Mouse (Mus musculus) forebrain, embryonic 14.5 days (tissue): Measurements from ENCODE around the gene 2410002F23Rik. TPM values are rescaled to one million over a fixed set of nuclear protein-coding genes. Genes with fewer than 3 reads are reported as not detected.
A peak's percentile ranks its signal among the peaks of the same experiment; 100 is the strongest.
"Not testable (repeated sequence)": the region's sequence is repeated elsewhere in the genome, so short reads cannot be mapped to it uniquely, and the experiment has no call there.

Source experiments
- ATAC-seq: fragments of 200-750 bp; cut with Nextera tagmentation; 2 replicates; pipeline ENCODE4 v1.8.0; 2017; ENCODE audit warnings: mild to moderate bottlenecking, moderate library complexity
- DNase-seq: peaks from one replicate; pipeline ENCODE4 v3.0.0-alpha.2; 2015; ENCODE audit warnings: low spot score
- H3K27ac ChIP-seq: fragments of 300-500 bp; sonication (generic); 2 replicates; pipeline ENCODE4 v1.5.1; 2014; ENCODE audit warnings: low read depth, mild to moderate bottlenecking, control low read depth, low read length, moderate library complexity
- H3K27me3 ChIP-seq: fragments of 300-500 bp; sonication (generic); replicated peaks from 2 replicates; pipeline ENCODE4 v1.6.1; 2014; ENCODE audit warnings: low read length, control low read depth, mixed read lengths; ENCODE audit not compliant: control insufficient read depth, insufficient read depth
- H3K36me3 ChIP-seq: fragments of 300-500 bp; sonication (generic); 2 replicates; pipeline ENCODE4 v1.6.1; 2014; ENCODE audit warnings: low read length, control low read depth; ENCODE audit not compliant: control insufficient read depth, insufficient read depth
- H3K4me1 ChIP-seq: fragments of 300-500 bp; sonication (generic); 2 replicates; pipeline ENCODE4 v1.6.1; 2014; ENCODE audit warnings: antibody characterized with exemption, low read length, control low read depth; ENCODE audit not compliant: control insufficient read depth, insufficient read depth
- H3K4me2 ChIP-seq: fragments of 300-500 bp; sonication (generic); 2 replicates; pipeline ENCODE4 v1.6.1; 2014; ENCODE audit warnings: mild to moderate bottlenecking, control low read depth, low read length
- H3K4me3 ChIP-seq: fragments of 300-500 bp; sonication (generic); 2 replicates; pipeline ENCODE4 v1.5.1; 2014; ENCODE audit warnings: low read depth, low read length, control low read depth
- H3K9ac ChIP-seq: fragments of 300-500 bp; sonication (generic); 2 replicates; pipeline ENCODE4 v1.6.1; 2014; ENCODE audit warnings: mild to moderate bottlenecking, low read length, control low read depth, moderate library complexity
- H3K9me3 ChIP-seq: fragments of 300-500 bp; sonication (generic); replicated peaks from 2 replicates; pipeline ENCODE4 v1.6.1; 2016; ENCODE audit warnings: low read length, control low read depth, mixed read lengths; ENCODE audit not compliant: control insufficient read depth
- WGBS: fragments of 180-500 bp; shearing (Covaris S2); extraction: QIAGEN DNeasy Blood & Tissue Kit; methylation state at CpG from one replicate; pipeline ENCODE4 v1.1.7; 2014; 5-methylcytosine and 5-hydroxymethylcytosine counted together
- polyA plus RNA-seq: library from polyadenylated mRNA; unstranded; fragments of >200 nt; fragmentation: Nextera tagmentation; extraction: Ambion mirVana; gene quantifications from 2 replicates; pipeline ENCODE4 v1.2.1, GENCODE M21; 2014

Gene 2410002F23Rik
- polyA plus RNA-seq, 1 experiment from 2014 or later, result 162 TPM

DNA sequence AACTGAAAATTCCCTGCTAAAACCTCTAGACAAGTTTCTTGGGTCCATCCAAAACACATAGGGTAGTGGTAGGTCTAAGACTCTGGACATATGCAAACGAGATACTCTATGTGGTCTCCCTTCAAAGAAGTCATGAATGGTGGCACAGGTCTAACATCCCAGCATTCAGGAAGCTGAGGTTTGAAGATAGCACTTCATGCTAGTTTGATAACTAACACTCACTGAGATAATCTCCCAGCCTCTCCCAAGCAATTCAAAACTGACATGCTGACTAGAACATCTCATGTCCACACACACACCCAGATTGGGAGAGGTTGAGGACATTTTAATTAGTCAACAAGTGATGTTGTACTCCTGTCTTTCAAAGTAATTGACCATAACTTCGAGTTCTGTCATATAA is 6.6 kb upstream of the 2410002F23Rik start:
- ATAC-seq (no peak), DNase-seq (no peak)
- H3K9me3 ChIP-seq, result no peaks in the 10 kb centered on the region
- H3K4me2 ChIP-seq, result no peak overlapping the region
- no peaks in the 10 kb centered on the region for H3K4me1 ChIP-seq
- H3K27ac ChIP-seq, result no peak overlapping the region
- no peaks in the 10 kb centered on the region for H3K36me3 ChIP-seq
- 51% methylated on average over 2 of the region's 2 CpGs for WGBS
- no peaks in the 10 kb centered on the region for H3K27me3 ChIP-seq
- H3K9ac ChIP-seq, result no peak overlapping the region
- H3K4me3 ChIP-seq, result no peak overlapping the region

DNA sequence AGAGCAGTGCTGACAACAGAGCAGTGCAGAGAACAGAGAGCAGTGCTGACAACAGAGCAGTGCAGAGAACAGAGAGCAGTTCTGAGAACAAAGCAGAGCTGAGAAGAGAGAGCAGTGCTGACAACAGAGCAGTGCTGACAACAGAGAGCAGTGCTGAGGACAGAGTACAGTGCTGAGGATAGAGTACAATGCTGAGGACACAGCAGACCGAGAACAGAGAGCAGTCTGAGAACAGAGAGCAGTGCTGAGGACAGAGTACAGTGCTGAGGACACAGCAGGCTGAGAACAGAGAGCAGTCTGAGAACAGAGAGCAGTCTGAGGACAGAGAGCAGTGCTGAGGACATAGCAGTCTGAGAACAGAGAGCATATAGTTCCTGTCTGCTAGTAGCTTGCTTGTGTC is 5.8 kb upstream of the 2410002F23Rik start:
- WGBS, result 58% methylated on average over 1 of the region's 1 CpGs
- Histone ChIP-seq H3K9me3 (no peaks in the 10 kb centered on the region), H3K4me3 (no peak overlapping the region), H3K4me1 (peaks cover 4% of the 10 kb centered on the region), H3K36me3 (no peaks in the 10 kb centered on the region), H3K9ac (no peak overlapping the region), H3K4me2 (no peak overlapping the region), H3K27me3 (no peaks in the 10 kb centered on the region), H3K27ac (no peak overlapping the region)
- no peak for ATAC-seq
- no peak for DNase-seq

DNA sequence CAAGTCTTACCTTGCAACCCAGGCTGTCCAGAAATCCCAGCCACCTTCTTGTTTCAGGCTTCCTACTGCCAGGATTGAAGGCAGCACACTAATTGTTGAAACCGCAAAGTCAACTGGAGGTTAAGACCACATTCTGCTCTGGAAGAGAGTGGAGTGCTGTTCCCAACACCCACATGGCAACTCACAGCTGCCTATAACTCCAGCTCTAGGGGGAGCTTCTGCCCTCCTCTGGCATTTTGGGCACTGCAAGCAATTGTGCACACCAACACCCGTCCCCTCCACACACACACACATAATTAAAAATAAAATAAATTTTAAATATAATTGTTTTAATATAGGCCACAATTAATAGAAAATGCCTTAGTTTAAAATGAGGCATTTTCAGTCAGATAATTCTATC is 5.4 kb upstream of the 2410002F23Rik start:
- Histone ChIP-seq H3K27me3 (no peaks in the 10 kb centered on the region), H3K9me3 (no peaks in the 10 kb centered on the region), H3K9ac (no peak overlapping the region), H3K36me3 (no peaks in the 10 kb centered on the region), H3K4me2 (no peak overlapping the region), H3K27ac (no peak overlapping the region), H3K4me3 (no peak overlapping the region), H3K4me1 (peaks cover 4% of the 10 kb centered on the region)
- ATAC-seq (no peak), DNase-seq (no peak)
- WGBS, result 69% methylated on average over 2 of the region's 2 CpGs

DNA sequence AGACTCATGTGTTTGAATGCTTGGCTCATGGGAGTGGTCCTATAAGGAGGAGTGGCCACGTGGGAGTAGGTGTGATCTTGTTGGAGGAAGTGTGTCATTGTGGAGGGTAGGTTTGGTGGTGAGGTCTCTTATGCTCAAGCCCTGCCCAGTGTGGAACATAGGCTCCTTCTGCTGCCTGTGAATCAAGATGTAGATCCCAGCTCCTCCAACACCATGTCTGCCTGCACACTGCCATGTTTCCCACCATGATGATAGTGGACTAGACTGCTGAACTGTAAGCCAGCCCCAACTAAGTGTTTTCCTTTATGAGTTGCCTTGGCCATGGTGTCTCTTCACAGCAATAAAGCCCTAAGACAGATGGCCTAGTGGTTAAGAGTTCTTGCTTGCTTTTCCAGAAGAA is 2.4 kb upstream of the 2410002F23Rik start:
- DNase-seq (no peak), ATAC-seq (no peak)
- Histone ChIP-seq H3K9ac (no peak overlapping the region), H3K4me3 (no peak overlapping the region), H3K4me2 (no peak overlapping the region), H3K27me3 (no peaks in the 10 kb centered on the region), H3K9me3 (no peaks in the 10 kb centered on the region), H3K27ac (no peak overlapping the region), H3K36me3 (peaks cover 14% of the 10 kb centered on the region), H3K4me1 (peaks cover 10% of the 10 kb centered on the region)
- 44% methylated on average over 1 of the region's 1 CpGs for WGBS

DNA sequence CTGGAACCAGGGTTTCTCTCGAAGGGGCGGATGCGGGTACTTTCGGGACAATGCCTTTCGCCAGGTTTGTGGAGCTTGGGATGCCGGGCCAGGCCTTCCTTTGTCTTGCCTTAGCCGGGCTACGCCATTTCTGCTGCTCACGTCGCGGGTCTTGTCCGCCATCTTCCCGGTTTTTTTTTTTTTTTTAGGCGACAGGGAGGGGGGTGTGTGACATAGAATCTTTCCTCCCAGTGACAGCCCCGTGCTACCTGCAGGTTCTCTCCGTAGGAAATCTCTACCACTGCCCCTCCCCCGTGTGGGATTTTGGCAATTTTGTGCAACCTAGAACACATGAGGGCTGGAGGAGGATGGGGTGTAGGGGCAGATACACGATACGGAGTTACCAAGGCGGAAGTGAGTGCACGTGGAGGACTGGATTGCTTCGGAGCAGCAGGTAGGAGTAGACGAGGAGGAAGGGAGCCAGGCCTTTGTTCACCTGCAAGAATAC is 505 bp downstream of the 2410002F23Rik start:
- ATAC-seq (peak; percentile 50), DNase-seq (peak; percentile 77)
- under 1% methylated on average over 23 of the region's 23 CpGs for WGBS
- Histone ChIP-seq H3K9me3 (no peaks in the 10 kb centered on the region), H3K27me3 (no peaks in the 10 kb centered on the region), H3K4me1 (peaks cover 10% of the 10 kb centered on the region), H3K36me3 (peaks cover 41% of the 10 kb centered on the region), H3K9ac (peak overlapping the region; percentile 96), H3K4me3 (peak overlapping the region; percentile 85), H3K4me2 (peak overlapping the region; percentile 84), H3K27ac (peak overlapping the region; percentile 91)

DNA sequence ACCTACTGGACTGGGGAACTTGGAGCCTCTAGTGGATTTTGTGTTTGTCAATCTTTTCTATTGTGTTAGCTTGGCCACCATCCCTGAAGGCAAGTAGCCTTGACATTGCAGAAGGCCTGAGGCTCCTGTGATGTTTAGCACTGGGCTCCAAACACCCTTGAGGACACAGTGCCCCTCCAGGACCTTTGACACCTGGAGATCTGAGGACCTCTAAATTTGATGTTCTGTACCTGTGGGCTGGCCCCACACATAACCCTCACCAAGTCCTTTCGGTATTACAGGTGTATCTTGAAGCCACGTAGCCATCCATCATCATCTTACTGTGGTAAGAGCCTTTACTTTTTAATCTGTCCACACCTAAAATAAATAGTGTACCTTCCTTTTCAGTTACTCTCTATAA is 1.4 kb downstream of the 2410002F23Rik start:
- H3K4me2 ChIP-seq, result peak overlapping the region; percentile 84
- H3K9me3 ChIP-seq, result no peaks in the 10 kb centered on the region
- H3K27me3 ChIP-seq, result no peaks in the 10 kb centered on the region
- DNase-seq (no peak), ATAC-seq (no peak)
- peak overlapping the region; percentile 85 for H3K4me3 ChIP-seq
- H3K9ac ChIP-seq, result peak overlapping the region; percentile 96; the same call in 1 of the 2 replicates
- H3K4me1 ChIP-seq, result peaks cover 10% of the 10 kb centered on the region
- WGBS, result 91% methylated on average over 2 of the region's 2 CpGs
- no peak overlapping the region for H3K27ac ChIP-seq
- H3K36me3 ChIP-seq, result peaks cover 51% of the 10 kb centered on the region

DNA sequence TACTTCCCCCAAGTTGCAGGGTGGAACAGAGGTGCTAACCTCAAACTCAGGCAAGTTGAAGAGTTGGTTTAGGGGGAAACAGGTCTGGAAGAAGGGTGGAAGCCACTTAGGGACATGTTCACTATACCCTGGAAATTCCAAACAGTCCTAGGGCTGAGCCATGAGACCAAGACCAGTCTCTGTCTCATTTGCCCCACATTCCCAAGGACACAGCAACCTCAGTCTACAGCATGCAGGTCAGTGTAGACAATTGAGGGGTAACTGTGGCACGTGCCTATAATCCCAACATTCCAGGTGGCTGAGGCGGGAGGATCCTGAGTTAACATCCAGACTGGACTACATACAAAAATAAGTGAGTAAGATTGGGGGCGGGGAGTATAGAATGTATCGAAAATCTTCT is 2.7 kb downstream of the 2410002F23Rik start:
- H3K27ac ChIP-seq, result no peak overlapping the region
- H3K36me3 ChIP-seq, result peaks cover 60% of the 10 kb centered on the region
- 94% methylated on average over 4 of the region's 4 CpGs for WGBS
- no peaks in the 10 kb centered on the region for H3K9me3 ChIP-seq
- no peak overlapping the region for H3K4me3 ChIP-seq
- no peak overlapping the region for H3K9ac ChIP-seq
- DNase-seq, result no peak
- no peak for ATAC-seq
- no peak overlapping the region for H3K4me2 ChIP-seq
- no peaks in the 10 kb centered on the region for H3K27me3 ChIP-seq
- H3K4me1 ChIP-seq, result peaks cover 10% of the 10 kb centered on the region

DNA sequence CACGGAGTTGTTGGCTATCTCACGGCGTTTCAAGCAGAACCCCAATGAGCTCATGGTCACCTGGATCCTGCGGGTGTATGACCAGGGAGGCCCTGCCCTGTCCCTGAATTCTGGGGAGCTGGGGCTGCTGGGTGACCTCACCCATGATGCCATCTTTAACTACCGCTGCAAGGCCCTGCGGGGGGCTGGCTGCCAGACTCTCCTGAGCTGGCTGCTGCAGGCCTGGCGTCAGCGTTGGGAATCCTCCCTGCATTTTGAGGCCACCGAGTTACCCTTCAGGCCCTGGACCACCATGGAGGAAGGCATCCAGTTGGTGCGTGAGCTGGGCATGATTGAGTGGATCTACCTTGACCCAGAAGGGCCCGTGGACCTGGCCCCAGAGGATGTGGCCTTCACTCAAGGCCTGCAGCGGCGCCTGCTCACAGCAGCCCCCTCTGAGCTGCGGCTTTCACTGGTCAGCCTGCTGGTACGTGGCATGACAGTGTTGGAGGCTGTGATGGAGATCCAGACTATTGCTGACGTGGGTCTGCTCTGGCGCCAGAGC is 4.3 kb downstream of the 2410002F23Rik start:
- DNase-seq, H3K4me3 ChIP-seq, H3K27ac ChIP-seq, H3K4me2 ChIP-seq, H3K4me1 ChIP-seq, ATAC-seq, H3K9me3 ChIP-seq, H3K9ac ChIP-seq, H3K27me3 ChIP-seq: not testable (repeated sequence)
- 90% methylated on average over 17 of the region's 17 CpGs for WGBS
- H3K36me3 ChIP-seq, result peaks cover 60% of the 10 kb centered on the region

DNA sequence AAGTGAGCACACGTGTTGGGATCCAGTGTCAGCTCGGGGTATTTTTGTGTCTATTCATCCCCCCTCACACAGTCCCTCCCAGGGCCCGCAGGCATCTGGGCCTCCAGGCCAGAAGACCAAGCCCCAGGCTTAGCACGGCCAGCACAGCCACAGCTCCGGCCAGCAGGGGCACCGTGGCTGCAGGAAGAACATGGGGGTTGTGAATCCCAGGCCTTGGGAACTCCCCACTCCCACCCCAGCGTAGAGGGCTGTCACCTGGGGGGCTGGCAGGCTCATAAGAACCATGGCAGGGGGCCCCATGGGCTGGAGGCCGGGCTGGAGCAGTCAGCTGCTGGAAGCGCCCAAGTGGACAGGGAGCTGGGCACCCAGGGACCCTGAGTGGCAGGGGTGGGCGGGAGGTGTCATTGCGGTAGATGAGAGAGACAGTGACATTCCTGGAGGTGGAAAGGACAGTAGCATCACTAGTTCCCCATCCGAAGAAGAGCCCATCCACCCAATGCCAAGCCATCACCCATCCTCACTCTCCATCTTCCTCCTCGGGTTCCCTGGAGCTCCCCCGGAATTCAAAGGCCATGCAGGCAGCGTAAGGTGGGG is 6.6 kb downstream of the 2410002F23Rik start:
- peaks cover 58% of the 10 kb centered on the region for H3K36me3 ChIP-seq
- WGBS, result 63% methylated on average over 15 of the region's 15 CpGs
- ATAC-seq (no peak), DNase-seq (no peak)
- no peak overlapping the region for H3K4me3 ChIP-seq
- 0 out of 2 replicates have a peak overlapping the region, but pooled peaks have one; percentile 8 for H3K9ac ChIP-seq
- H3K4me1 ChIP-seq, result peaks cover under 1% of the 10 kb centered on the region; the same call in 1 of the 2 replicates
- no peaks in the 10 kb centered on the region for H3K27me3 ChIP-seq
- H3K4me2 ChIP-seq, result no peak overlapping the region
- H3K9me3 ChIP-seq, result no peaks in the 10 kb centered on the region
- no peak overlapping the region for H3K27ac ChIP-seq
